Mouse (Mus musculus) liver, postnatal 0 days (tissue): ENCODE measurements at regions not wholly inside any gene's neighbourhood (a gene's known extent, or its start where the extent isn't known, plus 50 kb on each side); places are given as distances from the start of the nearest gene placed in this dataset.

ENCODE experiments used
- ATAC-seq: fragments of 200-750 bp; cut with Nextera tagmentation; 2 replicates; pipeline ENCODE4 v1.8.0; 2017; ENCODE audit warnings: mild to moderate bottlenecking, moderate library complexity
- DNase-seq: peaks from one replicate; pipeline ENCODE4 v3.0.0-alpha.2; 2016
- H3K27ac ChIP-seq: fragments of 300-500 bp; sonication (generic); 2 replicates; pipeline ENCODE4 v1.5.1; 2014; ENCODE audit warnings: antibody characterized with exemption, moderate library complexity, mild to moderate bottlenecking, low read depth
- H3K27me3 ChIP-seq: fragments of 300-500 bp; sonication (generic); 2 replicates; pipeline ENCODE4 v1.6.1; 2014; ENCODE audit warnings: low read length, control low read depth, mixed read lengths; ENCODE audit not compliant: insufficient read depth
- H3K36me3 ChIP-seq: fragments of 300-500 bp; sonication (generic); replicated peaks from 2 replicates; pipeline ENCODE4 v1.6.1; 2014; ENCODE audit warnings: mild to moderate bottlenecking, control low read depth, low read length, moderate library complexity, mixed read lengths; ENCODE audit not compliant: insufficient read depth
- H3K4me1 ChIP-seq: fragments of 300-500 bp; sonication (generic); 2 replicates; pipeline ENCODE4 v1.6.1; 2014; ENCODE audit warnings: antibody characterized with exemption, mild to moderate bottlenecking, control low read depth; ENCODE audit not compliant: insufficient read depth
- H3K4me2 ChIP-seq: fragments of 300-500 bp; sonication (generic); 2 replicates; pipeline ENCODE4 v1.6.1; 2014; ENCODE audit warnings: low read depth, mild to moderate bottlenecking, low read length, moderate library complexity, mixed read lengths
- H3K4me3 ChIP-seq: fragments of 300-500 bp; sonication (generic); 2 replicates; pipeline ENCODE4 v1.5.1; 2014; ENCODE audit warnings: low read depth, low read length
- H3K9ac ChIP-seq: fragments of 300-500 bp; sonication (generic); replicated peaks from 2 replicates; pipeline ENCODE4 v1.6.1; 2014; ENCODE audit warnings: mild to moderate bottlenecking, moderate library complexity
- H3K9me3 ChIP-seq: fragments of 300-500 bp; sonication (generic); 2 replicates; pipeline ENCODE4 v1.6.1; 2016; ENCODE audit warnings: mild to moderate bottlenecking, control low read depth, low read length, mixed read lengths
- CTCF ChIP-seq: sonication (generic); IDR thresholded peaks from 2 replicates; pipeline ENCODE4 v1.5.1; 2016; ENCODE audit warnings: antibody characterized with exemption, low read depth
- EP300 ChIP-seq: IDR thresholded peaks from 2 replicates; pipeline ENCODE4 v1.6.1; 2016; ENCODE audit warnings: antibody characterized with exemption, low read depth, mild to moderate bottlenecking
- WGBS: fragments of 180-500 bp; shearing (Covaris S2); extraction: QIAGEN DNeasy Blood & Tissue Kit; methylation state at CpG from one replicate; pipeline ENCODE4 v1.1.7; 2014; ENCODE audit not compliant: insufficient replicate concordance; 5-methylcytosine and 5-hydroxymethylcytosine counted together

DNA sequence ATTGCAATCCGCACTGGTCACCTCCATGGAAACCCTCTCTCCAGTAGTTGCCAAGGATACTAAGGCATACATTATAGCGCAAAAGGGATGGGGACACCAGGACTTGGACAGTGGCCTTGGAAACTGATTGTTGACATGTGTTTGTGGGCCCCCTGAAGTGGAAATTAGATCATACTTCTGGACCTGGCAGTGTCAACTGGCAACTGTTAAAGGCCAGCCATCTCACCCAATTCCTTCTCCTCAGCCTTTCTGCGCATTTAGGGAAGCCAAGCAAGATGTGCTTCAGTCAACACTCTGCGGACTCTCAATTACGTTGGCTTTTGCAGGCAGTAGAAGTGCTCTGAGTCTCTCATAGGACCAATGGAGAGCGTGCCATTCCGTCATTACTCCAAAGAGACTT is 483.2 kb upstream of the Klf4 start:
- DNase-seq: no peak
- WGBS: 79% methylated on average over 7 of the region's 7 CpGs
- Histone ChIP-seq H3K9ac (no peak overlapping the region), H3K4me1 (no peaks in the 10 kb centered on the region), H3K27ac (no peak overlapping the region), H3K9me3 (no peaks in the 10 kb centered on the region), H3K27me3 (no peaks in the 10 kb centered on the region), H3K4me3 (no peak overlapping the region), H3K36me3 (no peaks in the 10 kb centered on the region), H3K4me2 (no peak overlapping the region)
- no peak for TF ChIP-seq EP300
- no peak for TF ChIP-seq CTCF
- ATAC-seq: no peak

DNA sequence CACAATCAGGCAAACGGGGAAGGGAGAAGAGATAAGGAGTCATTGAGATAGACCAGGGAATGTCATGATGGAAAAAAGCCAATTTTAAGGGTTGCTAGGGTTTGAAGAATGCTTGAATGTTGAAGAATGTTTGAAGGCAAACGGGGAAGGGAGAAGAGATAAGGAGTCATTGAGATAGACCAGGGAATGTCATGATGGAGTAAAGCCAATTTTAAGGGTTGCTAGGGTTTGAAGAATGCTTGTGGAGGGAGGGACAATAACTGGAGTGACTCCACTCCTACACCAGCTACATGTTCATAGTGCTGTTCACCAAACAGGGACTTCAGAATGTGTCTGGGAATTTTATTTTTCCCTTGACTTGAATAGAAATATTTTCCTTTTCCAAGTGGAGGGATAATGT is 476.0 kb upstream of the Klf4 start:
- H3K27ac ChIP-seq: no peak overlapping the region
- H3K9me3 ChIP-seq: no peaks in the 10 kb centered on the region
- ATAC-seq (no peak), DNase-seq (no peak)
- TF ChIP-seq CTCF (no peak), EP300 (no peak)
- no peak overlapping the region for H3K9ac ChIP-seq
- WGBS: 43% methylated on average over 2 of the region's 2 CpGs
- no peak overlapping the region for H3K4me2 ChIP-seq
- no peaks in the 10 kb centered on the region for H3K4me1 ChIP-seq
- H3K4me3 ChIP-seq: no peak overlapping the region
- H3K36me3 ChIP-seq: no peaks in the 10 kb centered on the region
- no peaks in the 10 kb centered on the region for H3K27me3 ChIP-seq

DNA sequence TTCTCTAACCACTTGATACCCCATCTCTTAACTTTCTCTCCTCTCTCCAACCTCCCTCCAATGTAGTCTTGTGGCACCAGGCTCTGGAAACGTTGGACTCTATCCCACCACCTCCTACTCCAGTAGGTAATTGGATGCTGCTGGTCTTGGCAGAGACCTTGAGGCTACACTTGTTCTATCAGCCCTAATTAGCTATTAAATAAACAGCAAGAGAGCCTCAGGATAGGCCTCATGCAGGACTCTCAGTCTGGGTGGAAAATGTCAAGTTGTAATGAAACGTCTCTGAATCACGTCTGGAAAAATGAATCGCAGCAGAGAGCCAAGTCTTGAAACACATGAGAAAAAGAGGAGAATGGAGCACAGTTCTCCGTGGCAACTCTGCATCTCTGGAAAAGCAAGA is 472.0 kb upstream of the Klf4 start:
- H3K9ac ChIP-seq: no peak overlapping the region

DNA sequence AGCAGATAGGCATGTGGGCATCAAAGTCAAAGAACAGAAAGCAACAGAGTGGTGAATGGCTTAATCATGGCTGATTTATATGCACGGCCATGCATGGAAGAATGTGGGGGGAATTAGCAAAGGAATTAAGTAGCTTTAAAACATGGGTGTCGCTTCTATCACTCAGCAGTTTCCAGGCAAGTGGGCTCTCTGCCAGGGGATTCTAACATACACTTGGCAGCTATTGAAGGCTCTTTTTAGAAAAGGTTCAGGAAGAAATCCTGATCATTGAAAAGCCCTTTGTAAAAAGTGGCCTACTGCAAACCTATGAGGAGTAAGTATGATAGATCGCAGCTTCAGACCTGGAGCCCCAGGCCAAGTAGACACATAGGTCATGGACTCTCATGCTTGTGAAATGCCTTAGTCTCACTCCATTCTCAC is 469.1 kb upstream of the Klf4 start:
- no peak overlapping the region for H3K4me3 ChIP-seq
- H3K36me3 ChIP-seq: no peaks in the 10 kb centered on the region
- no peak overlapping the region for H3K4me2 ChIP-seq
- ATAC-seq: no peak
- no peaks in the 10 kb centered on the region for H3K4me1 ChIP-seq
- H3K27ac ChIP-seq: no peak overlapping the region
- TF ChIP-seq CTCF (no peak), EP300 (no peak)
- no peak for DNase-seq
- H3K27me3 ChIP-seq: no peaks in the 10 kb centered on the region
- WGBS: 75% methylated on average over 3 of the region's 3 CpGs
- no peaks in the 10 kb centered on the region for H3K9me3 ChIP-seq
- H3K9ac ChIP-seq: no peak overlapping the region

More for the DNA sequence above, 472.0 kb upstream of the Klf4 start:
- no peaks in the 10 kb centered on the region for H3K36me3 ChIP-seq
- H3K4me1 ChIP-seq: no peaks in the 10 kb centered on the region
- TF ChIP-seq EP300 (no peak), CTCF (no peak)
- H3K4me2 ChIP-seq: no peak overlapping the region
- no peak overlapping the region for H3K4me3 ChIP-seq
- DNase-seq (no peak), ATAC-seq (no peak)
- 68% methylated on average over 5 of the region's 5 CpGs for WGBS
- H3K27ac ChIP-seq: no peak overlapping the region
- no peaks in the 10 kb centered on the region for H3K9me3 ChIP-seq
- H3K27me3 ChIP-seq: no peaks in the 10 kb centered on the region

DNA sequence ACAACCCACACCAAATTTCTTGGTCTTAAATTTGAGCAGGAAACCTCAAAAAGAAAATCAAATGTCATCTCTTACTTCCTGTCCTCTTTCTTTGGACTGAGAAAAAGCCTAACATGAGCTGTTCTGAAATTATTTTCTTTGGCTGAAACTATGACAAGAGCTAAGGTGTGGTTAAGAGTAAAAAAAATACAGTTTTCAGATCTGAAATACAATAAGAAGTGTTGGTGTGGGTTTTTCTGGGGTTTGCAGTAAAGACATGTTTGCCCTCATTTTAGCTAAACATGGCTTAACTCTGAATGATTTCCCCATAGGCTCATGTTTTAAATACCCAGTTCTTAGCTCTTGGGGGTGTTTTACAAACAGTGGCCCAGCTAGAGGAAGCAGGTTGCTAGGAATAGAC is 451.8 kb upstream of the Klf4 start:
- no peaks in the 10 kb centered on the region for H3K4me1 ChIP-seq
- H3K27ac ChIP-seq: no peak overlapping the region
- no peaks in the 10 kb centered on the region for H3K9me3 ChIP-seq
- no peak for ATAC-seq
- no peak overlapping the region for H3K9ac ChIP-seq
- H3K36me3 ChIP-seq: no peaks in the 10 kb centered on the region
- no peaks in the 10 kb centered on the region for H3K27me3 ChIP-seq
- H3K4me3 ChIP-seq: no peak overlapping the region
- no peak for DNase-seq
- no peak overlapping the region for H3K4me2 ChIP-seq
- no peak for TF ChIP-seq EP300
- TF ChIP-seq CTCF: no peak

DNA sequence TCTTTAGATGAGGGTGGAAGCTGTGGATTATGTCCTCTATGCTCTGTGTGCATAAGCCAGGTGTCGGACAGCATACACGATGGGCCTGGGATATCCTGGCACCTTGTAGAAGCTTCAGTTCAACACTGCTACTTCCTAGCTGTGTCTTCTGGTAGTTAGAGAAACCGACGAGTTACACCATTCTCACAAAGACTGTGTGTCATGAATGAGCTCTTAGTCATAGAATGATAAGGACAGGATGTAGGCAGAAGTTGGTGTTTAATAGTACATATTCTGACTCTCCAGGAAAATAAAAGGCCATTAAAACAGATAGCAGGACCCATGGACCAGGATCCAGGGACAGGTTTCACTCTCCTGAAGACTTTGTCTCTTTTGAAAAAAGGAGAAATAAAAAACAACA is 446.3 kb upstream of the Klf4 start:
- TF ChIP-seq EP300 (no peak), CTCF (no peak)
- Histone ChIP-seq H3K27me3 (no peaks in the 10 kb centered on the region), H3K4me1 (no peaks in the 10 kb centered on the region), H3K9me3 (no peaks in the 10 kb centered on the region), H3K4me2 (no peak overlapping the region), H3K27ac (no peak overlapping the region), H3K36me3 (no peaks in the 10 kb centered on the region), H3K4me3 (no peak overlapping the region), H3K9ac (no peak overlapping the region)
- WGBS: 81% methylated on average over 4 of the region's 4 CpGs
- no peak for DNase-seq
- no peak for ATAC-seq

DNA sequence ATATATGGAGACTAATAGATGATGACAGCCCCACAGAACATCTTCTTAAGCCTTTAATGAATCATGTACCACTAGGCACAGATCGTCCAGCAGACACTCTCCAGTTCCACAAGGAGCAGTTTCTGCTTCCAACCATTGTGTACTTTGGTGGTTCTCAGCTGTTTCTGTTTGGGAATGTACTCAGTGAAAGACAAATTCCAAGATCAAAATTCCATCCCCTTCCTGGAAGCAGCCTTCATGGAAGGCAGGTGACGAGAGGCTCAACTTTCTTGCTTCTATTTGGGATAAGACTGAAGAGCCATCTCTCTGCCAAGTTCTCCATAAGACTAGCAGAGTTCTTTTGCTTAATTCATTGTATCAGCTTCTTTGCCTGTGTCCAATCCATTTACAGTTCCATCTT is 444.0 kb upstream of the Klf4 start:
- H3K9ac ChIP-seq: no peak overlapping the region
- H3K27ac ChIP-seq: no peak overlapping the region
- no peak overlapping the region for H3K4me3 ChIP-seq
- H3K4me1 ChIP-seq: no peaks in the 10 kb centered on the region
- no peaks in the 10 kb centered on the region for H3K27me3 ChIP-seq
- DNase-seq (no peak), ATAC-seq (no peak)
- no peak for TF ChIP-seq EP300
- H3K36me3 ChIP-seq: no peaks in the 10 kb centered on the region
- 78% methylated on average over 2 of the region's 2 CpGs for WGBS
- no peak overlapping the region for H3K4me2 ChIP-seq
- no peaks in the 10 kb centered on the region for H3K9me3 ChIP-seq
